Mouse (Mus musculus) ovary, postnatal 36 days (tissue): ENCODE results near the gene Slu7.
A peak's percentile ranks its signal among the peaks of the same experiment; 100 is the strongest.

Experiments used
- DNase-seq: peaks from one replicate; pipeline ENCODE4 v3.0.0; 2022; ENCODE audit warnings: low spot score, mixed read lengths

Gene Slu7

DNA sequence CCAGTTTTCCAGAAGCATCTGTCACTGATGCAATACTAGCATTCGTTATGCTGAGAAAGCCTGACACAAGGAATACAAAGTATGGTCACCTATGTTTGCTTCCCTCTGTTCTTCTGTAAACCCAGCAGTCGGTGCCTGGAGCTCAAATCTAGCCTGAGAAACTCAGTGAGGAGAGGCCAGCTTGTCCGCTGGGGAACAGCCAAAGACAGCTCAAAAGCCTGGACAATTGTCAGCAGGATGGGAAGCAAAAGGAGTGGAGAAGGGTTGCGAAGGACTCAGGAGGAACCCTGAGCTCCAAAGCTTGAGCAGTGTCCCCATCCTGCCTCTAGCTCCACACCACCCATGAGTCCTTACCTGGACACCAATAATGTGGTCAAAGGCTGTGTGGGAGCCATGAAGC is 50.5 kb downstream of the Slu7 start:
- no peak for DNase-seq

- DNase-seq: no peak
Measured at GRCm38 (mm10) chr11:43484652-43485051, 51.1 kb downstream of the Slu7 start.

DNA sequence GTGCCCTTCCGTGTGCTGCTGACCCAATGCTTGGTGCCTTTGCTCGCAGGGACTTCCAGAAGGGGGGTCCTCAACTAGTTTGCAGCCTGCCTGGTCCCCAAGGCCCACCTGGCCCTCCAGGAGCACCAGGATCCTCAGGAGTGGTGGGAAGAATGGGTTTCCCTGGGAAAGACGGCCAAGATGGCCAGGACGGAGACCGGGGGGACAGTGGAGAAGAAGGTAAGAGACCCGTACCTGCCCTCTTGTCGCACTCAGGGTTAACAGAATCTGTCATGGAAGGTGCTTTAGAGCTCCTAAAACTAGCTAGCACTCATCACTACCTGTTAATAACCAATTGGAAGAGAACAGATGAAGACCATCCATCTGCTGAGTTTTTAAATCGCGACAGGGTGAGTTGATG is 52.3 kb downstream of the Slu7 start:
- no peak for DNase-seq

- peak; percentile 65 for DNase-seq
Measured at GRCm38 (mm10) chr11:43492663-43493062, 59.1 kb downstream of the Slu7 start.

DNA sequence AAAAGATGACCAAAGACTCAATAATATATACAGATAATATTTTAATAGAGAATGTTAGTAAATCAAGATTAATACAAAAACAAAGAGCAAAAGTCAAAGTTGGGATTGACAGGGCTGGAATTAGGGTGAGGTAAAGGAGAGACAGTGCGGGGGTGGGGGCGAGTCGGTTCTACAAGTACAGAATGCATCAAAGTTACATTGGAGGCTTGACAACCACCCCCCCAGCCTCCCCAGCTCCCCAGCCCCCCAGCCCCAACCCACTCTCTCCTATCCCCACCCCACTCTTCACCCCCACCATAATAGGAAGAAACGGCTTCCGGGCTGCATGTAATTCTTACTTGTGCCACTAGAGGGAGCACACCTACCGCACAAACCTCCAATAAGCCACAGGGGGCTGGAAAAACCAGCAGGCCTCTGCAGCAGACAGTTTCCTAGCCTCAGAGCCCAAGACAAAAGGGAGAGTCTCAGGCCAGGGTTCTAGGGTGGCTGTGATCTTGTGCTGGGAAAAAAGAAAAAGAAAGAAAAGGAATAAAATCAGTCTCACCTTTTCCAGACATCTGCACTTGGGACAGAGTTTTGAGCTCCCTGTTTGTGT is 60.4 kb downstream of the Slu7 start:
- peak; percentile 62 for DNase-seq

GRCm38 (mm10) chr11:43495037-43495436 is 61.5 kb downstream of the Slu7 start:
- DNase-seq: no peak

DNA sequence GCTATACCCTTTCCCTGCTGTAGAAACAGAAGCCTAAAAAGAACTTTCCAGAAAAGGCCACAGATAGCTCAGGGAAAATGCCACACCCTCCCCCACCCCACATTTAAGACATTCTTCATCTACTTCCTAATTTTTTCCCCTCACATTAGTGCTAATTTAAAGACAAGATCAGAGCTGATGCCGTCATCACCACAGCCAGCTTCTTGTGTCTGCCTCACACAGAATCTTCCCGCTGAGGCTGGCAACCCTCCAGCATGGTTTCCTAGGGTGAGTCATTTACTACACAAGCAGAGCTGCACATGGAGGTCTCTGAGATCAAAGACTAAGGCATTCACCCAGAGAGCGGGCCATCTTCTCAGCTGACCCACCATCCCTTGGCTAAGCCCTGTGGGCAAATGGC is 62.0 kb downstream of the Slu7 start:
- DNase-seq: peak; percentile 49
